Mouse (Mus musculus) forebrain, embryonic 16.5 days (tissue): ENCODE measurements around the gene Trnp1. TPM values are rescaled to one million over a fixed set of nuclear protein-coding genes. Genes with fewer than 3 reads are reported as not detected.
A peak's percentile ranks its signal among the peaks of the same experiment; 100 is the strongest.

Experiments
- ATAC-seq: fragments of 200-750 bp; cut with Nextera tagmentation; 2 replicates; pipeline ENCODE4 v1.8.0; 2017; ENCODE audit warnings: mild to moderate bottlenecking, moderate library complexity
- H3K27ac ChIP-seq: fragments of 300-500 bp; sonication (generic); 2 replicates; pipeline ENCODE4 v1.5.1; 2014; ENCODE audit warnings: low read length, control low read depth
- H3K27me3 ChIP-seq: fragments of 300-500 bp; sonication (generic); replicated peaks from 2 replicates; pipeline ENCODE4 v1.6.1; 2014; ENCODE audit warnings: low read length; ENCODE audit not compliant: control insufficient read depth, insufficient read depth
- H3K36me3 ChIP-seq: fragments of 300-500 bp; sonication (generic); 2 replicates; pipeline ENCODE4 v1.6.1; 2014; ENCODE audit not compliant: control insufficient read depth, insufficient read depth
- H3K4me1 ChIP-seq: fragments of 300-500 bp; sonication (generic); replicated peaks from 2 replicates; pipeline ENCODE4 v1.6.1; 2014; ENCODE audit warnings: low read length; ENCODE audit not compliant: control insufficient read depth, insufficient read depth
- H3K4me2 ChIP-seq: fragments of 300-500 bp; sonication (generic); 2 replicates; pipeline ENCODE4 v1.6.1; 2014; ENCODE audit warnings: mild to moderate bottlenecking, low read length, control low read depth
- H3K4me3 ChIP-seq: fragments of 300-500 bp; sonication (generic); replicated peaks from 2 replicates; pipeline ENCODE4 v1.5.1; 2014; ENCODE audit warnings: mild to moderate bottlenecking, low read length, control low read depth
- H3K9ac ChIP-seq: fragments of 300-500 bp; sonication (generic); replicated peaks from 2 replicates; pipeline ENCODE4 v1.6.1; 2014; ENCODE audit warnings: low read depth, low read length, control low read depth
- H3K9me3 ChIP-seq: fragments of 300-500 bp; sonication (generic); 2 replicates; pipeline ENCODE4 v1.6.1; 2016; ENCODE audit warnings: low read length; ENCODE audit not compliant: control insufficient read depth
- WGBS: fragments of 180-500 bp; shearing (Covaris S2); extraction: QIAGEN DNeasy Blood & Tissue Kit; methylation state at CpG from one replicate; pipeline ENCODE4 v1.1.7; 2014; 5-methylcytosine and 5-hydroxymethylcytosine counted together
- polyA plus RNA-seq: library from polyadenylated mRNA; unstranded; fragments of >200 nt; fragmentation: Nextera tagmentation; extraction: Ambion mirVana; gene quantifications from 2 replicates; pipeline ENCODE4 v1.2.1, GENCODE M21; 2015

The Trnp1 gene
- polyA plus RNA-seq, 1 experiment from 2014 or later = 6.5 TPM

DNA sequence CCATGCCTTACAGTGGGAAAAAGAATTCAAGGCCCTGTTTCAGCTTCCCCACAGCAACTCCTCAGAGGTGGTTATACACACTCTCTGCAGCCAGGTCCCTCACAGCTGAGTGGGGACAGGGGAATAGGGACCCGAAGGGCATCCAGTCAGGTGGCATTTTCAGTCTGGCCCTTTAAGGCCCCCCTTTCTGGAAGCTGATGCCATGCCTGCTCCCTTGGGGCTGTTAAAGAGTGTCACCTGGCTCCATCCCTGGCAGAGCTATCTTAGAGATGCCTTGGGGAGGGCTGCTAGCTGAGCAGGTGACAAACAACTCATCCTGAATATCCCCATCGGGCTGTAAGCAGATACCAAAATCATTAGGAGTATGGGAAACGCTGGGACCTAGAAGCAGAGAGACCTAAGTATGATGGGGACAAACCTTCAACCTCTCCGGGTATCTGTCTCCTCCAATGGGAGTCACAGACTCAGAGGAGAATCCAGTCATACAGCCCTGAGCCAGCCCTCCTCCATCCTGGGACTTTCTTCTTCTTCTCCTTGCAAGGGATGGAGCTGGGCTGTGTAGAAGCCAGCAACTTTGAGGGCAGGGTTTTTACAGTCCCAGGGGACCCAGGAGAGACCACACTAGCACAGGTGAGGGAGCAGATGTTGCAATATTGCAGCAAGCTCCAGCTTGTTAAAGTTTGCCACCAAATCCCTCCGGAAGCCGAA, 1.5 kb downstream of the Trnp1 start:
- Histone ChIP-seq H3K4me2 (peak overlapping the region; percentile 98), H3K4me3 (peak overlapping the region; percentile 74), H3K27ac (no peak overlapping the region), H3K9ac (peak overlapping the region; percentile 73), H3K9me3 (no peaks in the 10 kb centered on the region), H3K27me3 (peaks cover 48% of the 10 kb centered on the region), H3K36me3 (no peaks in the 10 kb centered on the region), H3K4me1 (peaks cover 27% of the 10 kb centered on the region)
- ATAC-seq = no peak
- WGBS = 16% methylated on average over 6 of the region's 6 CpGs

DNA sequence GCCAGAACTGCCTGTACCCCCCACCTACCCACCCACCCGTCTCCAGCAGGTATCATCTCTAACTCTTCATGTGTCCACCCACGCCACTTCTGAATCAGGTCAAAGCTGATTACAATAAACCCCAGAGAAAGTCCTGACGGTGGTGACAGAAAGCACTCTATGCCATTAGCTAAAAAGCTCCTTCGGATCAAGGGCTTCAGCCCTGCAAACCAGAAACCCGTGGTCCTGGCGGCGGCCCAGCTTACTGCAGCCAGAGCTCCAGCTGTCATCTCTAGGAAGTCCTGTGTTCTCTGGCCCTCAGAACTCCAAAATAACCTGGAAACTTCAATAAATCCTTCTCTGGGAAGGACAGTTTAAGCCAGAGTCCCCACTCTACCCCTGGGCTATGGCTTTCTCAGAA, 2.6 kb downstream of the Trnp1 start:
- Histone ChIP-seq H3K27ac (no peak overlapping the region), H3K36me3 (no peaks in the 10 kb centered on the region), H3K4me2 (no peak overlapping the region), H3K4me3 (no peak overlapping the region), H3K4me1 (peaks cover 27% of the 10 kb centered on the region), H3K27me3 (peaks cover 43% of the 10 kb centered on the region), H3K9ac (no peak overlapping the region), H3K9me3 (no peaks in the 10 kb centered on the region)
- WGBS = 31% methylated on average over 7 of the region's 7 CpGs
- ATAC-seq = no peak

DNA sequence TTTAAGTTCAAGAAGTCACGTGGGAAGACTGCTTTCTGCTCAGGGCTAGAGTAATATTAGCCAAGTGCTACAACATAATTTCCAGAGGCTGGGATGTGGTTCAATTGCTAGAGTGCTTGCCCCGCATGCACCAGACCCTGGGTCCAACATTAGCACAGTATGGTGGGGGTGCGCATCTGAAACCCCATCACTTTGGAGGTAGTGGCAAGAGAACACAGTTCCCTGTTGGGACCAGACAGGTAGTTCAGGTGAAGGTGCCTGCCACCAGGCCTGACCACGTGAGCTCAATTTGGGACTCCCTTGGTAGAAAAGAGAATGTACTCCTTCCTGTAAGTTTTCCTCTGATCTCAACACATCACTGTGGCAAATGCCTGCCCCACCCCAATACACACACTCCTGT, 3.5 kb downstream of the Trnp1 start:
- Histone ChIP-seq H3K4me1 (peaks cover 27% of the 10 kb centered on the region), H3K9me3 (no peaks in the 10 kb centered on the region), H3K36me3 (no peaks in the 10 kb centered on the region), H3K27ac (no peak overlapping the region), H3K9ac (no peak overlapping the region), H3K4me2 (no peak overlapping the region), H3K27me3 (peaks cover 36% of the 10 kb centered on the region), H3K4me3 (no peak overlapping the region)
- 64% methylated on average over 4 of the region's 4 CpGs for WGBS
- no peak for ATAC-seq

DNA sequence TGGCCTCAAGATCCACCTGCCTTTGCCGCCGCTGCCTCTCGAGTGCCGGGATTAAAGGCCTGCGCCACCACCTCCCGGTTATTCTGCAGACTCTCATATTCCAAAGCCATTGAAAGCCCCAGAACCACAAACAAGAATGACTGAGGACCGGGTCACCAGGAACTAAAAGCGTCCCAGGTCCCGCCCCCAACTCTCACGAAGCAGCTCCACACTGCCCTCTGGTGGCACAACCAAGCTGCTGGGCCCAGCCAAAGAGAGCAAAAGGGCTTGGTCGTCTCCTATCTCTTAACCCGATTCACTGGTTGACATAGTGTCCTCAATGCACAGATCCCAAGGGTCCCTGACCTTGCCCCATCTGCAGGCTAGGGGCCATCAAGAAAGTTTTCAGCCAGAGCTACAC, 3.9 kb downstream of the Trnp1 start:
- Histone ChIP-seq H3K4me3 (peak overlapping the region; percentile 32), H3K9ac (peak overlapping the region; percentile 5; the same call in 1 of the 2 replicates), H3K4me2 (peak overlapping the region; percentile 59), H3K4me1 (peaks cover 27% of the 10 kb centered on the region), H3K36me3 (no peaks in the 10 kb centered on the region), H3K9me3 (no peaks in the 10 kb centered on the region), H3K27me3 (peaks cover 32% of the 10 kb centered on the region), H3K27ac (no peak overlapping the region)
- WGBS = 2% methylated on average over 12 of the region's 12 CpGs
- no peak for ATAC-seq

DNA sequence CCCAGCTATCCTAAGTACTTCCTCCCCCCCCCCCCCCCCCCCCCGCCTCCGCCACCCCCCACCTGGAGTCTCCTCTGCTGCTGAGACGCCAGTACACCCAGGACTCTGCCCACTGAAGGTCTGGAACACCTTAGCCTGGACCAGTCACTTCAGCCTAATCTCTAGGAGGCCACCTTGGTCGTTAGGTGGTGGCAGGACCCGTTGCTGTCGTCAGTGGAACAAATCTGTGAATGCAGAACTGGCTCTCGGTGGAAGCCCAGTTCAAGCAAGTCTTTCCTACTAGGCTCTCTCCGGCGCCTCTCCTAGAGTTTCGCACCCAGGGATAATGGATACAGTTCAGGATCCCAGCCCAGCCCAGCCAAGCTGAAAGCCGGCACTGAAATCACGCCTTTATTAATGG, 4.5 kb downstream of the Trnp1 start:
- no peak for ATAC-seq
- WGBS = 26% methylated on average over 9 of the region's 12 CpGs
- H3K9ac ChIP-seq = peak overlapping the region; percentile 5; the same call in 1 of the 2 replicates
- H3K36me3 ChIP-seq = no peaks in the 10 kb centered on the region
- no peaks in the 10 kb centered on the region for H3K9me3 ChIP-seq
- peaks cover 26% of the 10 kb centered on the region for H3K4me1 ChIP-seq
- H3K4me3 ChIP-seq = peak overlapping the region; percentile 32
- H3K27ac ChIP-seq = no peak overlapping the region
- H3K27me3 ChIP-seq = peaks cover 26% of the 10 kb centered on the region
- peak overlapping the region; percentile 59 for H3K4me2 ChIP-seq

DNA sequence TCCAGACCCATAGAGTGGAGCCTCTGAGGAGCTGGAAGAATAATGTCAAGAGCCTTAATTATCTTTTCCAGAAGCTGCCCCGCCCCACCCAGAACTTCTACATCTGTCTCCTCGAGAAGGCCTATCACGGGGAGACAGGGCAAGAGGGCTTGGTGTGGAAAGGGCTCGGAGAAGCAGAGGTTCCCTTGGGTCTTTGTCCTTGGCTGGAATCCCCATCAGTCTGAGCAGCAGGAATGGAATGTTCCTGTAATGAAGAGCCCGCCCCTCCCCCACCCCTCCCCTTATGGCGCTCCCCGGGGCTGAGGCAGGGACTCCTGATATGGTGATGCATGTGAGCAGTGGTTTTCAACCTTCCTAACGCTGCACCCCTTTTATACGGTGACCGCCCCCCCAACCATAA, 6.5 kb downstream of the Trnp1 start:
- H3K4me1 ChIP-seq = peaks cover 12% of the 10 kb centered on the region
- no peak overlapping the region for H3K4me3 ChIP-seq
- no peaks in the 10 kb centered on the region for H3K36me3 ChIP-seq
- no peak for ATAC-seq
- H3K4me2 ChIP-seq = no peak overlapping the region
- H3K9ac ChIP-seq = no peak overlapping the region
- WGBS = 48% methylated on average over 10 of the region's 10 CpGs
- no peaks in the 10 kb centered on the region for H3K9me3 ChIP-seq
- H3K27ac ChIP-seq = no peak overlapping the region
- peaks cover 14% of the 10 kb centered on the region for H3K27me3 ChIP-seq

DNA sequence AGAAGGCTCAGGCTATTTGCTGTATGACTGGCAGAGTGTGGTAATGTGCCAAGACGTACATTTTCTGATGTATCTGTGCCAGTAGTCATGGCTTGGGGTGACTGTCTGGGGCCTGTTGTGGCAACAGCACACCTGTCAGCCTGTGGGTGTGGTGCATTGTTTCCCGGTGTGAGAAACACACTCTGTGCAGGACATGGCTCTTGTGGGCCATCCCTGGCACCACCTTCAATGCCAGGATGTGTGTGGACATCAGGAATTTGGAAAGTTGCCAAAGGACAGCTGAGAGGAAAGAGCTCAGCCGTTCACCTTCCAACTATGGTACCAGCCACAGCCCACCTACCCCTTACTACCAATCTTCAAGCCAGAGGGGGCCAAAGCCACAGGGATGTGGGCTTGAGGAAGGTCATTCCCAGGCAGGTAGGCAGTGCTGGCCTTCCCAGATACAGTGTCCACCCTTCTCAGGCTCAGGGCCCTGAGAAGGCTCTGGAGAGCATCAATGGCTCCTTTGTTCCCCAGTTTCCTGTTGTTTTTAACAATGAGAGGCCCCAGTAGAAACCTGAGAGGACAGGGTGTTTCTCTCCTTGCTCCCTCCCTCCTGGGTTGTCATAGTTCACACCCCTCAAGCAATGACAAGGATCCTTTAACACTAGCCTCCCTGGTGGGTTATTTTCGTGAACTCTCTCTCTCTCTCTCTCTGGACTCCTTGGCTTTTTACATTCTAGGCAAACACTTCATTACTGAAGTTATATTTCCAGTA, 8.7 kb downstream of the Trnp1 start:
- Histone ChIP-seq H3K4me1 (peaks cover 5% of the 10 kb centered on the region; the same call in 1 of the 2 replicates), H3K27me3 (no peaks in the 10 kb centered on the region; the same call in 1 of the 2 replicates), H3K9me3 (no peaks in the 10 kb centered on the region), H3K4me3 (no peak overlapping the region), H3K4me2 (no peak overlapping the region), H3K9ac (no peak overlapping the region), H3K27ac (no peak overlapping the region), H3K36me3 (no peaks in the 10 kb centered on the region)
- WGBS = 63% methylated on average over 4 of the region's 4 CpGs
- ATAC-seq = no peak

DNA sequence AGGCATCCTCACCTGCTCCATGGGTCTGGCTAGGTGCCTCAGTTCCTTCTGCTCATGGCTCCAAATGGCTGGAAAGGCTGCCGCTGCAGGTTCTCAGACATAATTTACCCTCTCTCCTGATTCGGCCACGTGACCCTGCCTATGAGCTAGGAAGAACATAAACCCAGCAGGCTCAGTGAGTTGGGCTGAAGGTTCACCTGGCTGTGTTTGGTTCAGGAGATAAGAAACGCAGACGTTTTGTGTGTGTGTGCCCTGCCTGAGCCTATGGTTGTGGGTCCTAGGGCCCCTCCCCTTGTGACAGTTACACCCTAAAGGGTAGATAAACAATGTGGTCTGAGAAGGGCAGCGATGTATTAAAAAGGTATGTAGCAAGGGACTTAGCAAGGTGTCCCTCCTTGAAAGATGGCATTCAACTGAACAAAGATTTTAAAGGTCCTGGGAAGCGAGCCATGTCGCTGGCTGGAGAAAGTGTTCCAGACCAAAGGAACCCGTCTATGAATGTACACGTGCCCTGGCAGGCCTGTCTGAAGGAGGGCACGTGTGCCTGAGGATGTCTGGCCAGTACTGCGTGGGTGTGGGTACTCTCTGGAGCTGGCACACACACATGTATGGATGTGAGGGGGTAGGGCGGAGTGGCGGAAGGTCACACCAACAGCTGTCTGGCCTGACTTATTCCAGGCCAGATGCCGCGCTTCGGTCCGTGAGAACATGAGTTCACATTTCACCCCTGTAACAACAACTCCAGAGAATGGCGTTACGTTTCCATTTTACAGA, 9.5 kb downstream of the Trnp1 start:
- 89% methylated on average over 20 of the region's 20 CpGs for WGBS
- no peak for ATAC-seq
- no peak overlapping the region for H3K4me3 ChIP-seq

More for the DNA sequence above, 9.5 kb downstream of the Trnp1 start:
- no peaks in the 10 kb centered on the region; the same call in 1 of the 2 replicates for H3K4me1 ChIP-seq
- no peak overlapping the region for H3K27ac ChIP-seq
- H3K9me3 ChIP-seq = no peaks in the 10 kb centered on the region
- H3K4me2 ChIP-seq = no peak overlapping the region
- H3K36me3 ChIP-seq = no peaks in the 10 kb centered on the region
- no peak overlapping the region for H3K9ac ChIP-seq
- 0 out of 2 replicates have a peak, but pooled peaks cover 3% of the 10 kb centered on the region for H3K27me3 ChIP-seq
